Mouse (Mus musculus) layer of hippocampus, postnatal 25 days (tissue): Measurements from ENCODE around the gene Lamb2. TPM values are rescaled to one million over a fixed set of nuclear protein-coding genes. Genes with fewer than 3 reads are reported as not detected.

Experiments used
- DNase-seq, 2 experiments: peaks; one replicate each; pipeline ENCODE4 v3.0.0; 2022; ENCODE audit warnings: mixed read lengths in 2 of 2, low spot score in 1 of 2; ENCODE audit errors: extremely low spot score in 1 of 2
- total RNA-seq, 2 experiments: library from RNA; stranded (reverse); gene quantifications; 2 replicates each; pipeline ENCODE4 v1.2.3; 2021

The Lamb2 gene
- total RNA-seq: 10 to 100 TPM; 25.9 to 27.8 TPM

DNA sequence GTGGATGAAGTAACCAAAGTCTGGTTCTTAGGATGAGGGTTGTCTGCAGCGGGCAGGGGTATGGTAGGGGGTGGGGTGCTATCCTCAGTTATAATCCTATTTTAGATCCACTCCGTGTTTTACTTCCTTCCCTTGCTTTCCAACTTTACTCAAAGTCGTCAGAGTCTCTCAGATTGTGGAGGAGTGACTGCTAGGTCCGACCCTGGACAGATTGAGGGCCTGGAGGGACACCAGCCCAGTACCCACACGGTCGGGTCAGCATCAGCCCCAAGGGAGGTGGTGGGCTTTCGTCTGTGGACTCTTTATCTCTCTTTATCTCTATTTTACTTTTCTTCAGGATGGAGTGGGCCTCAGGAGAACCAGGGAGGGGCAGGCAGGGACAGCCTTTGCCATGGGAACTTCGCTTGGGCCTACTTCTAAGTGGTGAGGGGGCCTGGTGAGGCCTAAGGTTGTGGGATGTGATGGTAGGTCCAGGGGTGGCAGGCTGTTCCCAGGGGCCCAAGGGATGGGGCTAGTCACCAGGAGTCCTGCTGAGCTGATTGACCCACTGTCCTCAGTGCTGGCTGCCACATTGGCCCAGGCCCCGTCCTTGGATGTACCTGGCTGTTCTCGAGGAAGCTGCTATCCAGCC lies at the start of gene Lamb2:
Gene Lamb2 (plus strand): TSS at position 16 of the 631 bp plus-strand sequence.
- DNase-seq: no peak

DNA sequence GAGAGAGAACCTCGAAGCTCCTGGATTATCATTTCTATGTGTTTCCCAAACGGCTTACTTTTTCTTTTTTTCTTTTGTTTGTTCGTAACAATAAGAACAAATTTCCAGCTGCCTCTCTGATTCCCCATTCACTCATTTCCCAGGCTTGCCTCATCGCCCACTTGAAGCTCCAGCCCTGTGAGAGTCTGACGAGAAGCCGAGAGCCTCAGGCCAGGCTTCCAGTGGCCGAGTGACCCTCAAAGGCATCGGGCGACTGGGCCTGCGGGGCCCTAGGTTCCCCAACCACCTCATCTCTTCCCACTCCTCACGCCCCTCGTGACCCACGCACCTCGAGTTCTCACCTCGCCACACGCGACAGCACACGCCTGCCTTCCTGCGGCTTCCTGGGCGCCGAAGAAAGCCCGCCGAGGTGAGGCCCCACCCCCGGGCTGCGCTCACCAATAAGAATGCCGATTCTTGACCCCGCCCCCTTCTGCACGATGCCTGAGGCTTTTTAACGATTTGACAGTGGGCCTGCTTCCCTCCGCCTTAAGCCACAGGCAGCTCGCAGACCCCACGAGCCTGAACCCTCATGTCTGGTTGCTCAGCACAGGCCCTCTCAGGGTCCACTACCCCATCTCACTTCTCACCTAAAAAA lies 48.0 kb upstream of the Lamb2 start:
- no peak for DNase-seq

DNA sequence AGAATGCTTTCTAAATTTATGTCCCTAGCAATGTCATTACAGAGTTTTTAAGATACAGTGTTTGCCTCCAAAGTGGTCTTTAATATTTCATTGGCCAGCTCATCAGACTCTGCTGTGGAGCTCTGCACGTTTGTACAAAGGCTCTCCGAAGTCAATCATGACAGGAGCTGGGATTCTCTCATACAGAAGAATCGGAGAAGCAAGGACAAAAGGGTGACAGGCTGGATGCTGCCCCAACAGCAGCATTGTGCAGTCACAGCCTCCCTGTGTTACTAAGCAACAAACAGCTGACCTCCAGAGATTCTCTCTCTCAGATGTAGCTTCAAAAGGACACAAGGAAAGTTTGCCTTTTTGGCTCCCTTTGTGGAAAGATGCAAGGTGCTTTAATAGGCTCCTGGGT lies 43.4 kb upstream of the Lamb2 start, which contains the start of gene BC048562:
Gene BC048562 (plus strand): TSS at position 301 of the 400 bp plus-strand sequence.
- no peak for DNase-seq

DNA sequence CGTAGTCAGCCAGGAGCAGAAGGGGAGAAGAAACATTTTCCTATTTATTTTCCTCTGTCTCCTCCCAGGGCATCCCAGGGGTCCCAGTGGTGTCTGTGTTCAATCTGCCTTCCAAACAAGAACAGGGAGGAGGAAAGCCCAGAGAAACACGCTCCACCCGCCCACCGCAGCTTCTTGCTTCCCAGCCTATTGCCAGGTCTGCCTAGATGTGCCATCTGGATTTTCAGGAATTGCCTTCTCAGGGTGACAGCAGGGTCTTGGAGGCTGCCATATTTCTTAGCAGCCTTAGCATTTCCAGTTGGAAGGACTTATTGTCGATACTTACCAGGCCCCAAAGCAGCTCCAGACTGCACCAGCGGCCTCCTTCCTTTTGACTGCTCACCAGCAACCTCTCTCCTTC lies 40.4 kb upstream of the Lamb2 start:
- no peak for DNase-seq

DNA sequence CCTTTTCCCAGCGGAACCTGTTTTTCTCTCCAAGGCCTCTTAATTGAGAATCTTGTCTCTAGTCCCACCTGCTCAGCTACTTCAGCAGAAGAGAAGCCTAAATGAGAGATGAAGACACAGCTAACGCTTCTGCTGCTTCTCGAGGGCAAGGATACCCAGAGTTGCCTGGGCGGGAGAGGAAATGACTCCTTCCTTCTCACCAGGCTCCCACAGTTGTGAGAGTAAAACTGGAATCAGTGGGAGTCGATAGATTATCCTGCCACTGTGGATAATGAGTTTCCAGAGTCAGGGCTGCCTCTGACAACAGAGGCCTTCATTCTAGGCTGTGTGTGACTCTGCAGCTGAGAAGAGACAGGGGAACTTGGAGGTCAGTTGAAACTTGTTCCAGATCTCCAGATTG lies 39.1 kb upstream of the Lamb2 start:
- no peak for DNase-seq

DNA sequence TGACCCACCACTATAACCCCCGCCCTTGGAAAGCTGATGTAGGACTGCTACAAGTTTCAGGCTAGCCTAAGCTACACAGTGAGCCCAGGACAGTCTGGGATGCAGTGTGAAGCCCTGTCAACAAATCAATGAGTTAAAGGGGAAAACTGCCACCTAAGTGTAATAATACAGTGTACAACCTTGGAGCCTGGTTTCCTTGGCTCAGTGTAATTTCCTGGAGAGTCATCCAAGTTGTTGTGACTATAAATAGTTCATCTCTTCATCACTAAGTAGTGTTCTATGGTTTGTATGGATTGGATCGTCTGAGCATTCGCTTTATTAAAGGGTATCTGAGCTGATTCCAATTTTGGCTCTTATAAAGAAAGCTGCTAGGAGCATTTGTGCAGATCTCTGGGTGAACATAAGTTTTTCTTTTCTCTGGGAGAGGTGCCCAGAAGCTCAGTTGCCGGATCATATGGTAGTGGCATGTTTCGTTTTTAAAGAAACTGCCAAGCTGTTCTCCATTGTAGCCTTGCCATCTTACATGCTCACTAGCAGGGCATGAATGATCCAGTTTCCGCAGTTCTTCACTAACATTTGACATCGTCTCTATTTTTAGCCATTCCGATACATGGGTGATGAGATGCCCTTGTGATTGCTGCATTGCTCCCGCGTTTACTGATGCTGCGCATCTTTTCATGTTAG lies 38.2 kb upstream of the Lamb2 start:
- DNase-seq: no peak

DNA sequence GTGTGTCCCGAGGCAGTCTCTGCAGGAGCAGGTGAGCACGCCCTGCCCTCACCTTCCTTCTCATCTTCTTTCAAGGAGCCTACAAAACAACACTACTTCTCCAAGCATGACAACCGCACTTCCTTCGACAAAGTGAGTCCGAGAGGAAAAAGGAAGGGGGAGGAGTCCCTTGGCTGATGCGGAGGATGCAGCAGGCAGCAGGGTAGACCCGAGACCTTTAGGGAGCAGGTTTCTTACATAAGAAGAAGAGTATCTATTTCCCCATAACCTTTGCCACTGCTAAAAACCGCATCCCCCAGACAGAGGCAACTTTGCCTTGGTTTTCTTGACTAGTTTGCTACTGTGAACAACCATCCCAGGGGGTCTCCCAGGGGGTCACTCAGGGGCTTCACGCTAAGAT lies 34.4 kb upstream of the Lamb2 start:
- DNase-seq: no peak

DNA sequence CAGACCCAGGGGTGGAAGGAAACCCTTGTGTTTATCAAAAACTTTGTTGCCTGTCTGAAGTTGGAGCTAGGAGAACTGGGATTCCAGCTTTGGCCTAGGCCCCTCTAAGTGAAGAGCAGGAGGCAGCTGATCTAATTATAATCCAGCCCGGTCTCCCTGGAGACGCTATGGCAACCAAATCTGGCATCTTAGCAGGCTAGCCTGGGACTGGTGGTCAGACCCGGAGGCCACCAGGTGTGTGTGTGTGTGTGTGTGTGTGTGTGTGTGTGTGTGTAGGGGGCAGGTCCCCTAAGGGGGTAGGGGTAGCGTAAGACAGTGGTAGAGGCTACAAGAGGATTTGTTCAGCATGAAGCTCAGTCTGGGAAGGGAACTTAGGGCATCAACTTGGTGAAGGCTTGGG lies 29.7 kb upstream of the Lamb2 start:
- peak in 1 of 2 experiments; percentile 56 for DNase-seq

DNA sequence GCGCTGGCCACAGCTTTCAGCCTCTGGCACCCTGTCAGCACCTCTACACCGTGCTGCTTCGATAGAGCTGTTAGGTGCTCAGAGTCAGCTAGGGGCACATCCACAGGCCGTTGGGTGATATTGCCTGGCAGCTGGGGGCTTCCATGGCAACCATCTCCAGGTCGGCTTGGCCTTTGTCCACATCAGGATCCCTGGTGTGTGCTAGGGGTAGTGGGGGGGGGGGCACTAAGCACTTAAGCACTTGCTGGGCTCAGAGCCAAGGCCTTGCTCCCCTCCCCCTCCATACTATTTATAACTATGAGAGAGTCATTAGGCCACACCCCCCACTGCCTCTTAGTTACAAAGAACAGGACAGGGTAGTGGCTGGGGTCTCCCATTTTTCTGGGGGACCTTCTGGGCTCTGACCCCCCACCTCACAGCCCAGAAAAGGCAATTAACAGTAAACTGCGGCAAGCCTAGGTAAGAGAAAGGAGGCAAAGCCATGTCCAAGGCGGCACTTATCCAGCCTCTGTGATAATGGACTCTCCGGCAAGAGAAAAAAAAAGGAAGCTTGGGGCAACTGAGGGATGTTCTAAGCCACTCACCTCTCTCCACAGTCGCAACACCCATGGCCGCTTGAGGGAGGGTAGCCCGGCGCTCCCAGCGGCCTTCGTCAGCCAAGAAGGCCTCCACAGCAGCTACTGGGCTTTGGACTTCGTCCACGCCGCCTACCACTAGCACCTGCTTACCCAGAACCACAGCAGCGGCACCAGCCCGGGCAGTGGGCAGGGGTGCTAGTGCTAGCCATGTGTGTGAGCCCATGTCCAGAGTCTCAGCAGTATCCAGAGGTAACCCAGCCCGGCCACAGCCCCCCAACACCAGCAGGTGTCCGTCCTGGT lies 29.0 kb upstream of the Lamb2 start:
- DNase-seq: no peak

DNA sequence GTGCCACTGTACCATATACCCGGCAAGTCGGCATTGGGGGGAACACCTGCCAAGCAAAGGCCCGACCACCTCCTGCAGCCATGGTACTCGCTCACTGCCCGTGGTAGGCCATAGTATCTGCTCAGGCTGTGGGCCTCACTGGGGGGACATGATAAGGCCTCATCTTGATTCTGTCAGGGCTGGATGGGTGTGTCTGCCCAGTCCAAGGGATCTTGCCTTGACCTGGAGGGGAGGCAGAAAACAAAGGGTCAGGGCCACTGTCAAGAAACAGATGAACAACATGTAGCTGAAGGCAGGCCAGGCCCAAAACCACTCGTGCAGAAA lies 28.4 kb upstream of the Lamb2 start:
- no peak for DNase-seq

DNA sequence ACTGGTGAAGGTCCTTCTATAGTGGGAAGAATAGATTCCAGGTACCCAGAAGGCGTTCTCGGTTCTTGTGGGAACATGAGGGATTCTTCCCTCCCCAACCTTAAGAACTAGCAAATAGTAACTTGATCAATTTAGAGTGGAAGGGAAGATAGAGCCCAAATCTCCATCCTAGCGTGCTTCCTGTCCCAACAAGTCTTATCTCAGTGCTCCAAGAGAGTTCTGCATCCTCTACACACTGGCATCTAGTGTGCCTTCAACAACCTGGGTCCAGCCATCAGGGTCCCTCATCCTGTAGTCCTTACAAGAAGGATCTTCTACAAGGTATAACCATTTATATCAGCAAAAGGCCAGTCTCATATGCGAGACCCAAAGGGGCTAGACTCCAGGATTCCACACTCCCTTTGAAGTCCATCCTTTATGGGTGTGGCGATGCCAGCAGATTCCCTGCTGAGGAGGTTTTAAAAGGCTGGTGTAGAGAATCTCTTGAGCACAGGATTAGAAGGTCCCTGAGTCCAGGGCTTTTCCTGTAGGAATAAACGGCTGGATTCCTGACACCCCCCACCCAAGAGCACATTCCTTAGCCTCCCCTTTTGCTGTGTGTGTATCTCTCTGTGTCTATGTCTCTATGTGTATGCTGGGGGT lies 27.9 kb upstream of the Lamb2 start:
- DNase-seq: no peak

DNA sequence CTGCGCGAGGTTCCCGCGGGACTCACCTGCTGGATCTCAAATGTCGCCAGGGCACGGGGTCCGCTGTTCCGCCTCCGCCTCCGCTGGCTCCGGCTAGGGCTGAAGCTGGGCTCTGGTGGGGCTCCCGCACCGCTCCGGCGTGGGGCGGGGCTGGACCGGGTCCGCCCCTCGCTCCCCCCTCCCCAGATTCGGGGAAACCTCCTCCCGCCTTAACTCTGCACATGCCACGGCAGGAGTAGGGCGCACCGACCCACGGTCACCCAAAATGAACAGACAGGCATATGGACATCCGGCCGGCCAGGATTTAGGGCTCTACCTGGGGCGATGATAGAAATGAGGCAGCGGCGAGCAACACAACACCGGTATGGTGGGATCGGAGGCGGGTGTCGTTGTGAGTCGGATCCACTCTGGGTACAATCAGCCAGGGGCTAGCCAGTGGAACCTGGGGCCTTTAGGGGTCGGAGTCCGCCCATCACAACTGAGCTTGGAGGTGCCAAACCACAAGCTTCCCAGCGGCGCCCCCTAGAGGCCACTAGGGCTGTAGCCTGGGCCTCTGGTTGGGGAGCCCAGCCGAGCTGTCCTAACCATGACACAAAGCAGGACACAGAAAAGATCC lies 27.1 kb upstream of the Lamb2 start:
- peak; percentile 84 to 95 for DNase-seq

DNA sequence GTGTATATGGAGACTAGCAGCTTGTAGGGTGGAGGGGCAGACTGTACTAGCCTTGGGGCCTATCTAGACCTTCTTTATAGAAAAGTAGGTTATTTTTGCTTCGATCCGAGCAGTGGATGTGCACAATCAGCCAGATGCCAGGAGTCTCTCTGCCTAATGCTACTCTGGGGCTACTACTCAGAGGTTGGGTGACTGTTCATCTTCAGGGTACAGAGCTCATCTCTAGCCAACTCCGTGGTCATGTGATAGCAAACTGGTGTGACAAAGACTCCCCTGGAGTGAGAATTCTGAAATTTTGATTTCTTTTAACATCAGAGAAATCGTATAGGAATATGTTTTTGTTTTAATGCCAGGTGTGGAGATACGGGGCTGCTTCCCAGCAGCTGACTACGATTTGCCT lies 26.6 kb upstream of the Lamb2 start:
- no peak for DNase-seq

DNA sequence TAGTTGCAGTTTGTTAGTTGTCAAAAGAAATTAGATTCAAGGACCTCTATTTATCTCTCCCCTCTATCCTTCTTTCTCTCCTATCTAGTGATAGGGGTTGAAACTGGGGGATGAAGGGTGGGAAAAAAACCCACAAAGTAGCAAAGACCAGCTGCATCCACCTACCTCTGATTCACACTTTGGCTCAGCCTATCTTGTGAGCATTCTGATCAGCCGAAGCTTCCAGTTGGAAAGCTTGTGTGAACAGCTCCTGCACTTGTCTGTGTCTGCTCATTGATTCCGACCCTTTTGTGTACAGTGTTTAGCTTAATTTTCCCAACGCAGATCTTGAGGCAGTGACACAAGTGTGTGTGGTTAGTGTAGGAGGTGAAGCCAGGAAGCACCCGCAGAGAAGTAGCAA lies 26.1 kb upstream of the Lamb2 start:
- no peak for DNase-seq

DNA sequence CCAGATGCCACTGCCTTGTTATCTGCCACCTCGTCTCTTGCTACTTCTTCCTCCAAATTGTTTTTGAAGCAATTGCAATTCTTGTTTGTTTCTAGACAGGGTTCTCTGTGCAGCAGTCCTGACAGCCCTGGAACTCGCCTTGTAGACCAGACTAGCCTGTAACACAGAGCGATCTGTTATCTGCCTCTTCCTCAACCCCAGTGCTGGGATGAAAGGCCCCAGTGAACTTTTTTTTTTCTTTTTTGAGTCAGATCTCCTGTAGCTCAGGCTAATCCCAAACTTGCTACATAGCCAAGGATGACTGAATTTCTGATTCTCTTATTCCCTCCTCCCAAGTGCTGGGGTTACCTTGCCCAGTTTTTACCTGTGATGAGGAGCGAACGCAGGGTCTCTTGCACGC lies 25.1 kb upstream of the Lamb2 start:
- DNase-seq: no peak

DNA sequence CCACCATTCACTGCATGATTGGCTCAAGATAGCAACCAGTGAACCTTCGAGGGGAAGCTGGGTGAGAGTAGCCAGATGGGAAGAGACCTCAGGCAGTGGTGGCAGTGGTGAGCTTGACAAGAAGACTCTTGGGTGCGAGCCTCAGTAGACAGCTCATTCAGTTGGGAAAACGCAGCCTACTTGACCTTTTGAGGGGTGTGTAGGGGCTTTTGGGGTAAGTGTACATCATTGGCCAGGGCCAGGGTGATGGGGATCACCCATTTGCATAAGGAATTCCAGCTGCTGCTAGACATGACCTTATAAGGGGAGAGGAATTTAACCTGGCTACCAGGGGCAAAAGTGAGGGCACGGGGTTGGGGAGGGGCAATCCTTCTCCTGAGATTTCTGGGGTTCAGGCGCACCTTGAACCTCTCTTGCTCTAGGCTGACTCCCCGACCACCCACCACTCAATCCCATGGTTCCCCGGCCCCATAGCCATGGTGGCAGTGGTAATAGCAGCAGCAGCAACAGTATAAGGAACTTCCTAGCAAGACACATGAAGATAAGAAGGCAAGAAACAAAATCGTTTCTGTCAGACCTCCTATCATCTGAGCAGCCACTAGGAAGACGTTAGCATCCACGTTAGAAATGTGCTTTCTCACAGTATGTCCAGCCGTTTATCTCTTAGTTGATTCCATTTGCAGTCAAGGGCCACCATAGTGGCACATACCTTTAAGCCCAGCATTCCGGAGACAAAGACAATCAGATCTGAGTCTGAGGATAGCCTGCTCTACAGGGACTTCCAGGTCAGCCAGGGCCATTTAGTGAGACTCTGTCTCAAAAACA lies 23.6 kb upstream of the Lamb2 start:
- DNase-seq: no peak

DNA sequence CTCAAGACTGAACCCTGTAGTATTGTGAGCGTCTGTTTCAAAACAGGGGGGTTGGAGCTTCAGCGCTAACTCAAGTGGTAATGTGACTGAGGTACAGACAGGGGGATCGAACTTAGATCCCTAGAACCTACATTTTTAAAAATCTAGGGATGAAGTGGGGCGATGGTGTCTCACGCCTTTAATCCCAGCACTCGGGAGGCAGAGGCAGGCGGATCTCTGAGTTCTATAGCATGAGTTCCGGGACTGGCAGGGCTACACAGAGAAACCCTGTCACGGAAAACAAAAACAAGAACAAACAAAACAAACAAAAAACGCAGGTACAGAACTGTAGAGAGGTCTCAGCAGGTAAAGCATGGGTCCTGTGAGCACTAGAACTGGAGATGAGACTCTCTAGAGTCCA lies 22.6 kb upstream of the Lamb2 start:
- no peak for DNase-seq

DNA sequence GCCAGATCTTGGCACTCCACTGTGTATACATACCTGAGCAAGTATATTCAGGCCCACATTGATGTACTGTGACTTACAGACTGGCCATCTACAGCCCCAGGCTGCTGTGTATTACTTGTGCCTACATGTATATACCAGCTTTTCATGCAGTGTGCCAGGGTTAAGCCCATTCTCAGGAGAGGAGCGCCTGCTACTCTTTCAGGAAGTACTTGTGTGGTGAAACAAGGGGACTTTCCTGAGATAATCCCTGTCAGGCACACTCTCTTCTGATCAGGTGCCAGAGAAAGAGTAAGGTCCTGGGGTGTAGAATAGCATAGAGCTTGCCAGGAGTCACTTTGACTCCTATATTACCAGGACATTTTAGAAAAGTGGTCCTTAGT lies 19.6 kb upstream of the Lamb2 start:
- no peak for DNase-seq
